Mouse (Mus musculus): Measurements from ENCODE around the gene Ccn2.

GRCm38 (mm10) chr10:24596003-24596868 lies 994 bp downstream of the Ccn2 start:
- no peak for TF ChIP-seq POLR2A (IDR thresholded peaks at IDR 0.05; ENCODE audit: insufficient read depth, low read length)
- TF ChIP-seq EP300 (IDR thresholded peaks at IDR 0.05; ENCODE audit: insufficient read depth, low read depth, low read length), result no peak
- TF ChIP-seq CTCF (IDR thresholded peaks at IDR 0.05; ENCODE audit: low read depth, low read length), result no peak
